Mouse (Mus musculus) monocyte, adult 5-6 weeks (primary cell): ENCODE results near the gene Gsg1l. TPM values are rescaled to one million over a fixed set of nuclear protein-coding genes. Genes with fewer than 3 reads are reported as not detected.

Experiments used
- ATAC-seq: fragments of 153-309, 156-312 bp; replicated peaks from 2 replicates; pipeline ENCODE4 v1.8.0; 2017; ENCODE audit warnings: mild to moderate bottlenecking; ENCODE audit not compliant: low TSS enrichment, insufficient number of reproducible peaks, severe bottlenecking, poor library complexity, low FRiP score
- total RNA-seq: library from RNA; stranded (forward); fragments of 200-1000, 200-491, 200-594 nt; gene quantifications from 3 replicates; pipeline ENCODE4 v1.2.3, GENCODE M21; 2017

Gene Gsg1l
- total RNA-seq, 1 experiment from 2014 or later = not detected

- ATAC-seq = no peak
Observed at GRCm38 (mm10) chr7:125996151-125996550, 86.1 kb downstream of the Gsg1l start.

GRCm38 (mm10) chr7:125992356-125992891 is 89.8 kb downstream of the Gsg1l start:
- ATAC-seq = no peak

GRCm38 (mm10) chr7:125991846-125992245 is 90.4 kb downstream of the Gsg1l start:
- no peak for ATAC-seq

- no peak for ATAC-seq
Observed at GRCm38 (mm10) chr7:125989969-125990368, 92.2 kb downstream of the Gsg1l start.

GRCm38 (mm10) chr7:125989489-125989888 is 92.7 kb downstream of the Gsg1l start:
- no peak for ATAC-seq

- ATAC-seq = no peak
Observed at GRCm38 (mm10) chr7:125988326-125988725, 93.9 kb downstream of the Gsg1l start.

- no peak for ATAC-seq
Observed at GRCm38 (mm10) chr7:125987117-125987516, 95.1 kb downstream of the Gsg1l start.

GRCm38 (mm10) chr7:125985565-125985964 is 96.6 kb downstream of the Gsg1l start:
- ATAC-seq = no peak

- no peak for ATAC-seq
Observed at GRCm38 (mm10) chr7:125983902-125984841, 98.0 kb downstream of the Gsg1l start.

- ATAC-seq = no peak
Observed at GRCm38 (mm10) chr7:125979591-125979990, 102.6 kb downstream of the Gsg1l start.

- ATAC-seq = no peak
Observed at GRCm38 (mm10) chr7:125976695-125977094, 105.5 kb downstream of the Gsg1l start.

GRCm38 (mm10) chr7:125975414-125975813 is 106.8 kb downstream of the Gsg1l start:
- no peak for ATAC-seq

GRCm38 (mm10) chr7:125973874-125974273 is 108.3 kb downstream of the Gsg1l start:
- no peak for ATAC-seq

GRCm38 (mm10) chr7:125972776-125973175 is 109.4 kb downstream of the Gsg1l start:
- no peak for ATAC-seq

GRCm38 (mm10) chr7:125972174-125972672 is 110.0 kb downstream of the Gsg1l start:
- 0 out of 2 replicates have a peak, but pooled peaks have one; percentile 10 for ATAC-seq

- no peak for ATAC-seq
Observed at GRCm38 (mm10) chr7:125969076-125969475, 113.1 kb downstream of the Gsg1l start.

GRCm38 (mm10) chr7:125966402-125967261 is 115.6 kb downstream of the Gsg1l start:
- ATAC-seq = no peak

GRCm38 (mm10) chr7:125964087-125964607 is 118.1 kb downstream of the Gsg1l start:
- no peak for ATAC-seq
